Mouse (Mus musculus) stomach, embryonic 16.5 days (tissue): ENCODE results near the gene Pik3c2b. TPM values are rescaled to one million over a fixed set of nuclear protein-coding genes. Genes with fewer than 3 reads are reported as not detected.

Source experiments
- ATAC-seq: fragments of 200-750 bp; cut with Nextera tagmentation; 2 replicates; pipeline ENCODE4 v1.8.0; 2017; ENCODE audit warnings: moderate number of reproducible peaks, moderate TSS enrichment; ENCODE audit not compliant: insufficient read depth, low FRiP score
- H3K27ac ChIP-seq: fragments of 300-500 bp; sonication (generic); 2 replicates; pipeline ENCODE4 v1.5.1; 2014; ENCODE audit warnings: low read length
- H3K27me3 ChIP-seq: fragments of 300-500 bp; sonication (generic); 2 replicates; pipeline ENCODE4 v1.6.1; 2014; ENCODE audit warnings: low read length, control low read depth, mixed read lengths; ENCODE audit not compliant: control insufficient read depth, insufficient read depth
- H3K36me3 ChIP-seq: fragments of 300-500 bp; sonication (generic); 2 replicates; pipeline ENCODE4 v1.6.1; 2014; ENCODE audit warnings: low read length; ENCODE audit not compliant: control insufficient read depth, insufficient read depth
- H3K4me1 ChIP-seq: fragments of 300-500 bp; sonication (generic); 2 replicates; pipeline ENCODE4 v1.6.1; 2014; ENCODE audit warnings: low read length, control low read depth, mixed read lengths; ENCODE audit not compliant: control insufficient read depth, insufficient read depth
- H3K4me2 ChIP-seq: fragments of 300-500 bp; sonication (generic); 2 replicates; pipeline ENCODE4 v1.6.1; 2014; ENCODE audit warnings: low read depth, low read length, mixed read lengths
- H3K4me3 ChIP-seq: fragments of 300-500 bp; sonication (generic); replicated peaks from 2 replicates; pipeline ENCODE4 v1.5.1; 2014; ENCODE audit warnings: mild to moderate bottlenecking, low read length
- H3K9ac ChIP-seq: fragments of 300-500 bp; sonication (generic); 2 replicates; pipeline ENCODE4 v1.6.1; 2014; ENCODE audit warnings: low read length
- H3K9me3 ChIP-seq: fragments of 300-500 bp; sonication (generic); replicated peaks from 2 replicates; pipeline ENCODE4 v1.6.1; 2016; ENCODE audit warnings: low read length, control low read depth; ENCODE audit not compliant: control insufficient read depth
- WGBS: fragments of 180-500 bp; shearing (Covaris S2); extraction: QIAGEN DNeasy Blood & Tissue Kit; methylation state at CpG from one replicate; pipeline ENCODE4 v1.1.7; 2014; 5-methylcytosine and 5-hydroxymethylcytosine counted together
- polyA plus RNA-seq: library from polyadenylated mRNA; unstranded; fragments of >200 nt; fragmentation: Nextera tagmentation; extraction: Ambion mirVana; gene quantifications from 2 replicates; pipeline ENCODE4 v1.2.1, GENCODE M21; 2015

Pik3c2b gene
- 8.5 and 9.3 TPM in 2 replicates for polyA plus RNA-seq

- H3K9me3 ChIP-seq: no peaks in the 10 kb centered on the region
- H3K4me1 ChIP-seq: peaks cover 26% of the 10 kb centered on the region
- no peaks in the 10 kb centered on the region for H3K36me3 ChIP-seq
- peak within 1 kb of the TSS; percentile 80 for H3K4me3 ChIP-seq
- H3K27ac ChIP-seq: peak within 1 kb of the TSS; percentile 87
- H3K27me3 ChIP-seq: no peaks in the 10 kb centered on the region
- peak within 1 kb of the TSS; percentile 94 for H3K9ac ChIP-seq
- no peak for ATAC-seq
- peak within 1 kb of the TSS; percentile 60 for H3K4me2 ChIP-seq
- WGBS: 4% methylated on average over 15 of the region's 15 CpGs
Measured at GRCm38 (mm10) chr1:133045011-133045860, at the start of gene Pik3c2b. TSS of gene Pik3c2b (plus strand) at chr1:133045667.

- H3K4me1 ChIP-seq: no peaks in the 10 kb centered on the region
- H3K4me3 ChIP-seq: no peak overlapping the region
- H3K27me3 ChIP-seq: no peaks in the 10 kb centered on the region
- no peaks in the 10 kb centered on the region for H3K9me3 ChIP-seq
- peaks cover 27% of the 10 kb centered on the region; the same call in 1 of the 2 replicates for H3K36me3 ChIP-seq
- H3K4me2 ChIP-seq: no peak overlapping the region
- ATAC-seq: no peak
- H3K9ac ChIP-seq: no peak overlapping the region
- no peak overlapping the region for H3K27ac ChIP-seq
- WGBS: 92% methylated on average over 6 of the region's 6 CpGs
Measured at GRCm38 (mm10) chr1:133000347-133000746, 45.1 kb upstream of the Pik3c2b start.

GRCm38 (mm10) chr1:133006571-133006970 is 38.9 kb upstream of the Pik3c2b start:
- Histone ChIP-seq H3K4me1 (no peaks in the 10 kb centered on the region), H3K36me3 (peaks cover 15% of the 10 kb centered on the region)
- 77% methylated on average over 3 of the region's 3 CpGs for WGBS

GRCm38 (mm10) chr1:133011955-133012841 is 33.3 kb upstream of the Pik3c2b start:
- Histone ChIP-seq H3K4me3 (no peak overlapping the region), H3K4me2 (no peak overlapping the region), H3K9ac (no peak overlapping the region), H3K9me3 (no peaks in the 10 kb centered on the region), H3K27me3 (no peaks in the 10 kb centered on the region), H3K36me3 (peaks cover 8% of the 10 kb centered on the region), H3K4me1 (no peaks in the 10 kb centered on the region), H3K27ac (no peak overlapping the region)
- WGBS: 85% methylated on average over 11 of the region's 13 CpGs
- ATAC-seq: no peak

More at GRCm38 (mm10) chr1:133006571-133006970, 38.9 kb upstream of the Pik3c2b start:
- Histone ChIP-seq H3K4me3 (no peak overlapping the region), H3K27me3 (no peaks in the 10 kb centered on the region), H3K9ac (no peak overlapping the region), H3K27ac (no peak overlapping the region), H3K4me2 (no peak overlapping the region), H3K9me3 (no peaks in the 10 kb centered on the region)
- no peak for ATAC-seq

- peaks cover 13% of the 10 kb centered on the region for H3K36me3 ChIP-seq
Measured at GRCm38 (mm10) chr1:133013331-133013730, 32.1 kb upstream of the Pik3c2b start.

GRCm38 (mm10) chr1:133014196-133014595 is 31.3 kb upstream of the Pik3c2b start:
- Histone ChIP-seq H3K4me1 (no peaks in the 10 kb centered on the region), H3K27me3 (no peaks in the 10 kb centered on the region), H3K9me3 (no peaks in the 10 kb centered on the region), H3K4me3 (no peak overlapping the region), H3K4me2 (no peak overlapping the region), H3K36me3 (peaks cover 16% of the 10 kb centered on the region), H3K9ac (no peak overlapping the region), H3K27ac (no peak overlapping the region)
- ATAC-seq: no peak
- 90% methylated on average over 1 of the region's 1 CpGs for WGBS

More at GRCm38 (mm10) chr1:133013331-133013730, 32.1 kb upstream of the Pik3c2b start:
- Histone ChIP-seq H3K4me3 (no peak overlapping the region), H3K9me3 (no peaks in the 10 kb centered on the region), H3K4me2 (no peak overlapping the region), H3K27me3 (no peaks in the 10 kb centered on the region), H3K4me1 (no peaks in the 10 kb centered on the region), H3K9ac (no peak overlapping the region), H3K27ac (no peak overlapping the region)
- no peak for ATAC-seq

- H3K36me3 ChIP-seq: peaks cover 10% of the 10 kb centered on the region
Measured at GRCm38 (mm10) chr1:133016775-133017428, 28.6 kb upstream of the Pik3c2b start.

GRCm38 (mm10) chr1:133018580-133018979 is 26.9 kb upstream of the Pik3c2b start:
- no peak for ATAC-seq
- H3K9me3 ChIP-seq: no peaks in the 10 kb centered on the region
- peaks cover 10% of the 10 kb centered on the region for H3K36me3 ChIP-seq
- H3K9ac ChIP-seq: no peak overlapping the region
- WGBS: 84% methylated on average over 2 of the region's 2 CpGs
- peaks cover 9% of the 10 kb centered on the region for H3K4me1 ChIP-seq
- H3K4me3 ChIP-seq: no peak overlapping the region
- H3K27ac ChIP-seq: no peak overlapping the region
- H3K4me2 ChIP-seq: no peak overlapping the region
- no peaks in the 10 kb centered on the region for H3K27me3 ChIP-seq

More at GRCm38 (mm10) chr1:133016775-133017428, 28.6 kb upstream of the Pik3c2b start:
- Histone ChIP-seq H3K4me3 (no peak overlapping the region), H3K9ac (no peak overlapping the region), H3K4me1 (peaks cover 9% of the 10 kb centered on the region), H3K27me3 (no peaks in the 10 kb centered on the region), H3K9me3 (no peaks in the 10 kb centered on the region), H3K4me2 (no peak overlapping the region), H3K27ac (no peak overlapping the region)
- WGBS: 94% methylated on average over 9 of the region's 9 CpGs
- no peak for ATAC-seq
